Mouse (Mus musculus): ENCODE results near the gene Amz2. TPM values are rescaled to one million over a fixed set of nuclear protein-coding genes. Genes with fewer than 3 reads are reported as not detected.

Gene Amz2
- 23.6 and 28.8 TPM in 2 replicates for polyA plus RNA-seq (2015; fragmentation: Nextera tagmentation; extraction: Ambion mirVana)

DNA sequence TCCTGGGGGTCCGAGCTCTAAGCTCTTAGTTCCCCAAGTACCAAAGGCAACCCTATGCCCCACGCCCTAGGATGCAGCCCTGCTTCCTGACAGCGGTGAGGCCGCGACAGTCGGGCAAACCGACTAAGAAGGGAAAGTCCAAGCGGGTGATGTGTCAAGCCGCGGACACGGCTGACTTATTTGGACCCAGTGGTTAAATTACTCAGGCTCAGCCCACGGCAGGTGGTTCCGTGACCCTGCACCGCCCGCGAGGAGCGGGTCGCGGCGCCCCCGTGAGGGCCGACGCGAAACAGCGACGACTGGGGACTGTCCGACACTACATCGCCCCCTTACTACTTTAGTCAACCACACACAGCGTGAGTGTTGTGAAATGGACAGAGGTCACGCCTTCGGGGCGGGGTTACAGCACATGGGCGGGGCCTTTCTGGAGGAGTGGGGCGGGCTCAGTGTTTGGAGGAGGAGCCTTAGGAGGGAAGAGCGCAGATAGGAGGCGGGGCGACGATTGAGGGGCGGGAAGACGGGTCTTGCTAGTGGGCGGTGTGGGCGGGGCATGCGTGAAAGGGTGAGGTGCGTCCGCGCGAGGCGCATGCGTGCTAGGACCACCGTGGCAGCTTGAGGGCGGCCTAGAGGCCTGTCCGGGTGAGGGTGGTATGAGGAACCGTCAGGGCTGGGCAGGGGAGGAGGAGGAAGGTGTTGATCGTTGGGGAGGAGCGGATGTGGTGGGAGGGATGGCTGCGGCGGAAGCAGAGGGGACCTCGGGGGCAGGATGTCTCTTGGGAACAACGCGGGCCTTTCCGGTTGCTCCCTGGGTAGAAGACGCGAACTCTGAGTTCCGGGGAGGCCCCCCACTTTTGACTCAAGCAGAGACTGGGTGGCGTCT lies at the start of gene Amz2:
Amz2 (plus strand) TSS at position 555 of the 880 bp plus-strand sequence.
- peak; percentile 99 for DNase-seq (ENCODE audit: low spot score)
- Histone ChIP-seq H3K4me1 (ENCODE audit: insufficient read depth, low read depth, low read length) (0 out of 2 replicates have a peak, but pooled peaks cover 4% of the 10 kb centered on the region), H3K9ac (replicated peaks; ENCODE audit: low read depth) (peak within 1 kb of the TSS; percentile 45), H3K36me3 (ENCODE audit: insufficient read depth, low read length) (peaks cover 7% of the 10 kb centered on the region; the same call in 1 of the 2 replicates), H3K27ac (ENCODE audit: low read length) (peak within 1 kb of the TSS; percentile 85), H3K27me3 (replicated peaks; ENCODE audit: insufficient read depth, low read length) (no peaks in the 10 kb centered on the region), H3K4me3 (ENCODE audit: low read depth, low read length) (peak within 1 kb of the TSS; percentile 46), H3K4me2 (replicated peaks; ENCODE audit: low read depth, low read length) (peak within 1 kb of the TSS; percentile 70), H3K9me3 (ENCODE audit: low read length) (no peaks in the 10 kb centered on the region)
- peak; percentile 95 for ATAC-seq
- 3% methylated on average over 63 of the region's 65 CpGs for WGBS
- TF ChIP-seq EP300 (IDR thresholded peaks at IDR 0.05) (peak; percentile 83), CTCF (IDR thresholded peaks at IDR 0.05) (peak; percentile 98)

DNA sequence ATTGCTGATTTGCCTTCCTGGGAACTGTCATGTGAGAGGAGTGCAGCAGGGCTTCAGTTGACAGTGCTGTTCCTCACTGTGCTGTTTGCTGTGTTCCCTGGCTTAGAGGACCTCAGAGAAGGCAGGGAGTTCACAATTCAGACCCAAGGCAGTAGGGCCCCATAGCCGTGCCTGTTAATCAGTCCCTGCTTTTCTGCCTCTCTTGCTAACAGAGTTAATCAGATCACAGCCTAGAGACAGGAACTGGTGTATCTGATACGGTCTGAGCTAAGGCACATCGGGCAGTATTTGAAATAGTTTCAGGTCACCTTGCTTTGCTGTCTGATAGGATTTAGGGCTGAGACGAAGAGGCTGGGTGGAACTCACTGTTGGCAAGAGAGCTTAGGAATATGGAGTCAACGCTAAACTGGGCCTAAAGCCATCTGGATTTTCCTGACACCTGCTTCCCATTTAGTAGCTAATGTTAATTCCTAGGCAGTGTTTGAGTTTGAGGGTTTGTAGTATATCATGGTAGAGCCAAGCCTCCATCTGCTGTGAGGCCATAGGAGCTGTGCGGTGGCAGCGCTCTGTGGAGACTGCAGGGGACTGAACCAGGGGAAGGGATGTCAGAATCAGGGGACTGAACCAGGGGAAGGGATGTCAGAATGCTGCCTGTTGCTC lies 49.1 kb upstream of the Amz2 start:
- Histone ChIP-seq H3K4me1 (ENCODE audit: insufficient read depth, low read depth, low read length) (peaks cover 12% of the 10 kb centered on the region), H3K9ac (replicated peaks; ENCODE audit: low read depth) (no peak overlapping the region), H3K36me3 (ENCODE audit: insufficient read depth, low read length) (no peaks in the 10 kb centered on the region), H3K4me2 (replicated peaks; ENCODE audit: low read depth, low read length) (no peak overlapping the region), H3K27me3 (replicated peaks; ENCODE audit: insufficient read depth, low read length) (no peaks in the 10 kb centered on the region), H3K9me3 (ENCODE audit: low read length) (no peaks in the 10 kb centered on the region), H3K27ac (ENCODE audit: low read length) (peak overlapping the region; percentile 47), H3K4me3 (ENCODE audit: low read depth, low read length) (no peak overlapping the region)
- 50% methylated on average over 7 of the region's 7 CpGs for WGBS
- DNase-seq (ENCODE audit: low spot score) (no peak), ATAC-seq (no peak)
- TF ChIP-seq CTCF (IDR thresholded peaks at IDR 0.05) (no peak), EP300 (IDR thresholded peaks at IDR 0.05) (no peak)

DNA sequence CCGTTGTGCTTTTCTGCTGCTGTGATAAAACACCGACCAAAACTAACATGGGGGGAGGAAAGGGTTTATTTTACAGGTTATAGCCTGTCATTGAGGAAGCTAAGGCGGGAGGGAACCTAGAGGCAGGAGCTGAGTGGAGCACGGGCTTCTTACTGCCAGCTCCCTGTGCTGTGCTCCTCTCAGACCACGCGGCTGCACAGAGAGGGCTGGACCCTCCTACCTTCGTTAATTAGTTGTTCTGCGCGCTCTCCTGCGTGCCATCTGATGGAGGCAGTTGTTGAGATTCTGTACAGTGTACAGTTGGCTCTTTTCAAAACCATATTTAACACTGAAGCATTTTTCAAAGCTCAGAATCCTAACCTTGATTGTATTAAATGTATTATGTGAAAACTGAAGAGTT lies 48.3 kb upstream of the Amz2 start:
- TF ChIP-seq CTCF (IDR thresholded peaks at IDR 0.05) (no peak), EP300 (IDR thresholded peaks at IDR 0.05) (no peak)
- Histone ChIP-seq H3K4me2 (replicated peaks; ENCODE audit: low read depth, low read length) (no peak overlapping the region), H3K9ac (replicated peaks; ENCODE audit: low read depth) (no peak overlapping the region), H3K27me3 (replicated peaks; ENCODE audit: insufficient read depth, low read length) (no peaks in the 10 kb centered on the region), H3K36me3 (ENCODE audit: insufficient read depth, low read length) (no peaks in the 10 kb centered on the region), H3K9me3 (ENCODE audit: low read length) (no peaks in the 10 kb centered on the region), H3K27ac (ENCODE audit: low read length) (peak overlapping the region; percentile 9; the same call in 1 of the 2 replicates), H3K4me3 (ENCODE audit: low read depth, low read length) (no peak overlapping the region), H3K4me1 (ENCODE audit: insufficient read depth, low read depth, low read length) (peaks cover 12% of the 10 kb centered on the region)
- 39% methylated on average over 10 of the region's 10 CpGs for WGBS
- no peak for DNase-seq (ENCODE audit: low spot score)
- ATAC-seq, result no peak

DNA sequence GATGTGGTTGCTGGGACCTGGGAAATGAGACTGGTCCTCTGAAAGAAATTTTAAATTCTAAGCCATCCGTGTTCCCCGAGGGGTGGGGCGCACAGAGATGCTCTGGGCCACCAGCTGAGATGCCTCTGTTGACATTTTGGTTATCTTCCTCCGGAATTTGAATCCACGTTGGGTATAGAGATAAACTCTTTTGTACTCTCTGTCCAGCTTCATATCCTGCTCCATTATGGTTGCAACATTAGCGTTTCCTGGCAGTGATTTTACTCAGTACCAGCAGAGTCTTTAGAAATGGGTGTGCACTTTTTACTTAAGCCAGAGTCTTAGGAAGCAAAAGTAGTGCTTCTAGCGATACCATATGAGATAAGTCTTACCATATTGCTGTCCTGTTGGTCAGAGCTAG lies 47.7 kb upstream of the Amz2 start:
- H3K4me2 ChIP-seq (replicated peaks; ENCODE audit: low read depth, low read length), result no peak overlapping the region
- 42% methylated on average over 7 of the region's 7 CpGs for WGBS
- TF ChIP-seq EP300 (IDR thresholded peaks at IDR 0.05) (peak; percentile 97), CTCF (IDR thresholded peaks at IDR 0.05) (no peak)
- H3K36me3 ChIP-seq (ENCODE audit: insufficient read depth, low read length), result no peaks in the 10 kb centered on the region
- H3K9ac ChIP-seq (replicated peaks; ENCODE audit: low read depth), result no peak overlapping the region
- ATAC-seq (peak; percentile 71), DNase-seq (ENCODE audit: low spot score) (peak; percentile 72)
- no peak overlapping the region for H3K4me3 ChIP-seq (ENCODE audit: low read depth, low read length)
- peak overlapping the region; percentile 44; the same call in 1 of the 2 replicates for H3K27ac ChIP-seq (ENCODE audit: low read length)
- H3K9me3 ChIP-seq (ENCODE audit: low read length), result no peaks in the 10 kb centered on the region
- H3K27me3 ChIP-seq (replicated peaks; ENCODE audit: insufficient read depth, low read length), result no peaks in the 10 kb centered on the region
- H3K4me1 ChIP-seq (ENCODE audit: insufficient read depth, low read depth, low read length), result peaks cover 12% of the 10 kb centered on the region

DNA sequence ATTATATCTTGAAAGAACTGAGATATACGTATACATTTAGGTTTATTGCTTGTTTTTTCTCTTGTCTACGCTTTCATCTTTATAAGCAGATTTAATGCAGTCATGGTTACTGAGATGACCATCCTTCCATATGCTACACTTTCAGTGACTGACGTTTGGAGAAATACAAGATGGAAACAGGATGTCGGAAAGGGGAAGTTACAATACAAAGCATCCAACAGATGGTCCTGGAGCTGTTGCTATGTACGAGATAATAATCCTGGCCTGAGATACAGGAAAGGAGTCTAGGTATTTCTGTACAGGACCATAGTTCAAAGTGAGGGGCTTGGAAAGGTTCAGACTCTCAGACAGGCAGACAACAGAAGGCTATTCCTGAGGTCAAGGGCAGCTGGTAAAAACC lies 45.1 kb upstream of the Amz2 start:
- Histone ChIP-seq H3K4me1 (ENCODE audit: insufficient read depth, low read depth, low read length) (peaks cover 12% of the 10 kb centered on the region), H3K4me2 (replicated peaks; ENCODE audit: low read depth, low read length) (no peak overlapping the region), H3K9me3 (ENCODE audit: low read length) (no peaks in the 10 kb centered on the region), H3K27me3 (replicated peaks; ENCODE audit: insufficient read depth, low read length) (no peaks in the 10 kb centered on the region), H3K9ac (replicated peaks; ENCODE audit: low read depth) (no peak overlapping the region), H3K36me3 (ENCODE audit: insufficient read depth, low read length) (no peaks in the 10 kb centered on the region), H3K4me3 (ENCODE audit: low read depth, low read length) (no peak overlapping the region), H3K27ac (ENCODE audit: low read length) (peak overlapping the region; percentile 20; the same call in 1 of the 2 replicates)
- 0 out of 2 replicates have a peak, but pooled peaks have one; percentile 10 for ATAC-seq
- TF ChIP-seq EP300 (IDR thresholded peaks at IDR 0.05), result no peak
- no peak for TF ChIP-seq CTCF (IDR thresholded peaks at IDR 0.05)
- DNase-seq (ENCODE audit: low spot score), result no peak
- 63% methylated on average over 5 of the region's 5 CpGs for WGBS

DNA sequence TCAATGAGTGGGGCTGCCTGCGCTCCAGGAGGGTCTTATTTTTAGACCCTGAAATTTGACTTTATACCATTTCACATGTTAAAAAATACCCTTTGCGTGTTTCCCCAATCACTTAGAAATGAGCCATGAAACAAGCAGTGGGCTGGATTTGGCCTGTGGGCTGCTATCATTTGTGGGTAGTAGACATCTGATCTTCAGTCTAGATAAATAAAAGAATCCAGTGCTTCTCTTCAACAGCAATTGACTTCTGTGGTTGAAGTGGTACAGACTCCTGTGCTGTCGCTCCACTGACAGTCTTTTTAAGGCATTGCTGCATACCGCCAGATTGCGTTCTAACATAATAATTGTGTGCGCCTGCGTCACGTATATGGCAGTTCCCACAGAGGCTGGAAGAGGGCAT lies 40.5 kb upstream of the Amz2 start:
- H3K4me3 ChIP-seq (ENCODE audit: low read depth, low read length), result no peak overlapping the region
- TF ChIP-seq EP300 (IDR thresholded peaks at IDR 0.05) (no peak), CTCF (IDR thresholded peaks at IDR 0.05) (no peak)
- 89% methylated on average over 8 of the region's 8 CpGs for WGBS
- ATAC-seq (no peak), DNase-seq (ENCODE audit: low spot score) (no peak)
- H3K27ac ChIP-seq (ENCODE audit: low read length), result no peak overlapping the region
- H3K4me2 ChIP-seq (replicated peaks; ENCODE audit: low read depth, low read length), result no peak overlapping the region
- H3K9me3 ChIP-seq (ENCODE audit: low read length), result no peaks in the 10 kb centered on the region
- no peaks in the 10 kb centered on the region for H3K36me3 ChIP-seq (ENCODE audit: insufficient read depth, low read length)
- H3K9ac ChIP-seq (replicated peaks; ENCODE audit: low read depth), result no peak overlapping the region
- peaks cover 7% of the 10 kb centered on the region; the same call in 1 of the 2 replicates for H3K4me1 ChIP-seq (ENCODE audit: insufficient read depth, low read depth, low read length)
- no peaks in the 10 kb centered on the region for H3K27me3 ChIP-seq (replicated peaks; ENCODE audit: insufficient read depth, low read length)
